Mouse (Mus musculus) intestine, embryonic 16.5 days (tissue): ENCODE data around the gene Inpp5e. TPM values are rescaled to one million over a fixed set of nuclear protein-coding genes. Genes with fewer than 3 reads are reported as not detected.
A peak's percentile ranks its signal among the peaks of the same experiment; 100 is the strongest.
"Not testable (repeated sequence)": the region's sequence is repeated elsewhere in the genome, so short reads cannot be mapped to it uniquely, and the experiment has no call there.

Experiments used
- ATAC-seq: fragments of 200-750 bp; cut with Nextera tagmentation; 2 replicates; pipeline ENCODE4 v1.8.0; 2017; ENCODE audit warnings: moderate TSS enrichment, moderate library complexity
- H3K27ac ChIP-seq: fragments of 300-500 bp; sonication (generic); 2 replicates; pipeline ENCODE4 v1.5.1; 2014; ENCODE audit warnings: mild to moderate bottlenecking, low read length
- H3K27me3 ChIP-seq: fragments of 300-500 bp; sonication (generic); replicated peaks from 2 replicates; pipeline ENCODE4 v1.6.1; 2014; ENCODE audit warnings: low read length, control low read depth, mixed read lengths; ENCODE audit not compliant: control insufficient read depth, insufficient read depth
- H3K36me3 ChIP-seq: fragments of 300-500 bp; sonication (generic); 2 replicates; pipeline ENCODE4 v1.6.1; 2014; ENCODE audit warnings: low read length, control low read depth; ENCODE audit not compliant: control insufficient read depth, insufficient read depth
- H3K4me1 ChIP-seq: fragments of 300-500 bp; sonication (generic); 2 replicates; pipeline ENCODE4 v1.6.1; 2014; ENCODE audit warnings: low read length, control low read depth, mixed read lengths; ENCODE audit not compliant: control insufficient read depth, insufficient read depth
- H3K4me2 ChIP-seq: fragments of 300-500 bp; sonication (generic); 2 replicates; pipeline ENCODE4 v1.6.1; 2014; ENCODE audit warnings: low read depth, low read length, control low read depth
- H3K4me3 ChIP-seq: fragments of 300-500 bp; sonication (generic); 2 replicates; pipeline ENCODE4 v1.5.1; 2014; ENCODE audit warnings: mild to moderate bottlenecking, low read length
- H3K9ac ChIP-seq: fragments of 300-500 bp; sonication (generic); 2 replicates; pipeline ENCODE4 v1.6.1; 2014; ENCODE audit warnings: low read depth, low read length
- H3K9me3 ChIP-seq: fragments of 300-500 bp; sonication (generic); 2 replicates; pipeline ENCODE4 v1.6.1; 2016; ENCODE audit warnings: low read length, control low read depth; ENCODE audit not compliant: control insufficient read depth
- WGBS: fragments of 180-500 bp; shearing (Covaris S2); extraction: QIAGEN DNeasy Blood & Tissue Kit; methylation state at CpG from one replicate; pipeline ENCODE4 v1.1.7; 2014; 5-methylcytosine and 5-hydroxymethylcytosine counted together
- polyA plus RNA-seq: library from polyadenylated mRNA; unstranded; fragments of >200 nt; fragmentation: Nextera tagmentation; extraction: Ambion mirVana; gene quantifications from 2 replicates; pipeline ENCODE4 v1.2.1, GENCODE M21; 2015

Inpp5e gene
- polyA plus RNA-seq, 1 experiment from 2014 or later = 14.8 TPM

DNA sequence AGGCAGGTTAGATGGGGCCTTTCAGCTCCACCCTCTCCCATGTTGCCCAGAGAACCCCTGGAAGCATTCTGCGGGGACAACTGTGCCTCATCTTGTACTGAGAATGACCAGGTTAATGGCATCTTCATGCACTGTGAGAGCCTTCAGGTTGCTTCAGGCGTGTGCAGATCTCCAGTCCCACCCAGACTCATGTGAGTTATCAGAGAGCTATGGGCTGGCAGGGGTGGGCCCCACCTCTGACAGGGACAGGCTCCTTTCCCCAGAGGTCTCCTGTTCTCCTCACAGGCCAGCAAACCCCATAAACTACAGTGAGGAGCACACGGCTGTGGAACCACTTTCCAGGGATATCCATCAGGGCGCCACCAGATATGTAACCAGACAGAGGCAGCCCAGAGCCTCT is 8.0 kb downstream of the Inpp5e start:
- H3K27me3 ChIP-seq = no peaks in the 10 kb centered on the region
- no peaks in the 10 kb centered on the region for H3K9me3 ChIP-seq
- H3K4me3 ChIP-seq = no peak overlapping the region
- no peak overlapping the region for H3K27ac ChIP-seq
- H3K4me2 ChIP-seq = no peak overlapping the region
- ATAC-seq = no peak
- peaks cover 23% of the 10 kb centered on the region; the same call in 1 of the 2 replicates for H3K36me3 ChIP-seq
- no peak overlapping the region for H3K9ac ChIP-seq
- H3K4me1 ChIP-seq = peaks cover 7% of the 10 kb centered on the region
- 92% methylated on average over 4 of the region's 4 CpGs for WGBS

DNA sequence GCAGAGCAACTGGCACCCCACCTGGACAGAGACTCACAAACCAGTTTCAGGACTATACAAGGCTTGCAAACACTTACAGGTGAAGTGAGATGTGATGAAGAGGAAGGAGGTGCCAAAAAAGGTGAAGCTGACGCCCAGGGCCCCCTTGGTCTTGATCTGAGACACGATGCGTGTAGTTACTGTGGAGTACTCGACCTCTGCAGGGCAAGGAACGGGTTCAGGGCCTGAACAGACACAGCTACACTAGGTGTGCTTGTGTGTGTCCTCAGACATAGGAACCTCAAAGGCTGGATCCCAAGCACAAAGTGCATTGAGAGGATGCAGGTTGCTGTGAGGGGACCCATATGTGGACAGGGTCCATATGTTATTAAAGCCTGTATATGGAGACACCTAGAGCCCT is 8.7 kb downstream of the Inpp5e start:
- Histone ChIP-seq H3K27me3 (no peaks in the 10 kb centered on the region), H3K36me3 (peaks cover 28% of the 10 kb centered on the region), H3K4me1 (no peaks in the 10 kb centered on the region), H3K9ac (no peak overlapping the region), H3K4me3 (no peak overlapping the region), H3K4me2 (no peak overlapping the region), H3K27ac (no peak overlapping the region), H3K9me3 (no peaks in the 10 kb centered on the region)
- no peak for ATAC-seq
- WGBS = 88% methylated on average over 5 of the region's 5 CpGs

DNA sequence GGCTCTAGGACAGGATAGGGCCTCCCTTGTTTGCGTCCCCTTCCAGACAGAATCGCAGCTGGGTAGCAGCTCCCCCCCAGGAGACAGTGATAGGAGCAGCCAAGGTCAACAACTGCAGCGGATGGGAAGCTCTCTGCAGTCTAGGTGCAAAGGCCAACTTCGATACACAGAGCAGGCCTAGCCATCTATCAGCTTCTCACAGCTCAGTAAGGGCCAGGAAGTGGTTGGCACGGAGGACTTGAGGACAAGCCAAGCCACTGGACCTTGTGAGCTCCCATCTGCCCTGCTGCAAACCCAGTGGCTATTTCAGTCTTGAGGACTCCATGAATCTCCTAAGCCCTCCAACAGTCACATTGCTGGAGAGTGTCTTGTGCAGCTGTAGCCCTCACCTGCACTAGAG is 9.4 kb downstream of the Inpp5e start:
- Histone ChIP-seq H3K27me3 (no peaks in the 10 kb centered on the region), H3K9ac (no peak overlapping the region), H3K9me3 (no peaks in the 10 kb centered on the region), H3K27ac (no peak overlapping the region), H3K4me1 (no peaks in the 10 kb centered on the region), H3K36me3 (peaks cover 33% of the 10 kb centered on the region), H3K4me2 (no peak overlapping the region), H3K4me3 (no peak overlapping the region)
- WGBS = 72% methylated on average over 5 of the region's 5 CpGs
- no peak for ATAC-seq

DNA sequence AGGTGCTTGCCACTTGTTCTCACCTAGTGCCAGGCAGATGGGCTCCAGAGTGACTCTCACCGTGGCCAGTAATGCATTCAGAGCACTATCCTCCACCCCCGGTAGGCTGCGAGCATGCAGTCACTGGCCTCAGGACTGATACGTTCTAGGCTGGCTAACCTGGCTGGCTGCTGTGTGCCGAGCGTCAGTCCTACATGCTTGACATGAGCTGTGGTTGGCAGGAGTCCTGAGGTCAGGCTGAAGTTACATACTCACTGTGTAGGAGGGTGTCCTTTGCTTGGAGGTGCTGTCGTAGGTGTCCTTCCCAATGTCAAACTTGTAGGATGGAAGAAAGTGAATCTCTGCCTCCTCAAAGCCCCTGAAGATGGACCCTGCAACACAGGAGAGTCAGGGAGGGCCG is 10.0 kb downstream of the Inpp5e start:
- H3K4me3 ChIP-seq = no peak overlapping the region
- H3K4me2 ChIP-seq = no peak overlapping the region
- H3K27me3 ChIP-seq = no peaks in the 10 kb centered on the region
- peaks cover 39% of the 10 kb centered on the region for H3K36me3 ChIP-seq
- WGBS = 87% methylated on average over 8 of the region's 8 CpGs
- ATAC-seq = no peak
- H3K4me1 ChIP-seq = no peaks in the 10 kb centered on the region
- H3K9ac ChIP-seq = no peak overlapping the region
- no peaks in the 10 kb centered on the region for H3K9me3 ChIP-seq
- no peak overlapping the region for H3K27ac ChIP-seq

DNA sequence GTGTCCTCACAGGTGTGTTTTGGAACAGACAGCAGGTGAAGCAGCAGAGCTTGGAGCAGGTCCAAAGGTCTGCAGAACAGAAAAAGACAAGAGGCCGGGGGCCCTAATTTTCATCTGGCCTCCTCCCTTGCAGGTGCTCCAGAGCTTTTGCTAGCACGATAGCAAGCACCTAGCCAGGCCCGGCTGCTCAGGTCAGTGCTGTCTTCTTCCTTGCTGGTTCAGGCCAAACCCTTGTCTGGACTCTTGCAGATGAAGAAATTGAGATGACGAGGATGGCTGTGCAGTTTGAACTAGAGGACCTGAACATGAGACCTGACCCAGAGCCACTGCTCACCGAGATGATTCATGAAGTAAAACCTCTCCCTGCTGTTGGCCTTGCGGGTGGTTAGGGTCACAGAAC is 17.4 kb downstream of the Inpp5e start:
- 89% methylated on average over 6 of the region's 6 CpGs for WGBS
- no peak for ATAC-seq

DNA sequence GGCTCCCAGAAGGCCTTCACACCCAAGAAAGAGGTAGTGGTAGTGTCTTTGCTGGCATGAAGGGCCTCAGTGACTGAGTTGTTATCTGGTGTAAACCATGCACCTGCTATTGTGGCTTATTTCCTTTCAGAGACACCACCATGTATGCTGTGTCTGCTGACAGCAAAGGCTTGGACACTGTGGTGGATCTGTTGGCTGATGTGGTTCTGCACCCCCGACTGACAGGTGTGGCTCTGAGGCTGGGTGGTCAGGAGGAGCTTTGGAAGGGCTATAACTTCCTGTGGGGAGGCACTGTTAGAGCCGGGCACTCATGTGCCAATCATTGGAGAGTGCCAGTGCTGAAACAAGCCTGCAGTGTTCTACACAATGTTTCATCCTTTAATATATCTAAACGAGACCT is 18.0 kb downstream of the Inpp5e start:
- H3K9ac ChIP-seq = no peak overlapping the region
- H3K9me3 ChIP-seq = no peaks in the 10 kb centered on the region
- no peaks in the 10 kb centered on the region for H3K27me3 ChIP-seq
- peaks cover 36% of the 10 kb centered on the region for H3K36me3 ChIP-seq
- ATAC-seq = no peak
- WGBS = 82% methylated on average over 3 of the region's 3 CpGs
- H3K4me3 ChIP-seq = no peak overlapping the region
- no peak overlapping the region for H3K4me2 ChIP-seq
- H3K27ac ChIP-seq = no peak overlapping the region
- H3K4me1 ChIP-seq = peaks cover 15% of the 10 kb centered on the region

More for the DNA sequence above, 17.4 kb downstream of the Inpp5e start:
- H3K4me2 ChIP-seq = no peak overlapping the region
- no peaks in the 10 kb centered on the region for H3K9me3 ChIP-seq
- H3K4me1 ChIP-seq = peaks cover 15% of the 10 kb centered on the region
- no peak overlapping the region for H3K4me3 ChIP-seq
- peaks cover 32% of the 10 kb centered on the region for H3K36me3 ChIP-seq
- H3K9ac ChIP-seq = no peak overlapping the region
- no peak overlapping the region for H3K27ac ChIP-seq
- no peaks in the 10 kb centered on the region for H3K27me3 ChIP-seq

DNA sequence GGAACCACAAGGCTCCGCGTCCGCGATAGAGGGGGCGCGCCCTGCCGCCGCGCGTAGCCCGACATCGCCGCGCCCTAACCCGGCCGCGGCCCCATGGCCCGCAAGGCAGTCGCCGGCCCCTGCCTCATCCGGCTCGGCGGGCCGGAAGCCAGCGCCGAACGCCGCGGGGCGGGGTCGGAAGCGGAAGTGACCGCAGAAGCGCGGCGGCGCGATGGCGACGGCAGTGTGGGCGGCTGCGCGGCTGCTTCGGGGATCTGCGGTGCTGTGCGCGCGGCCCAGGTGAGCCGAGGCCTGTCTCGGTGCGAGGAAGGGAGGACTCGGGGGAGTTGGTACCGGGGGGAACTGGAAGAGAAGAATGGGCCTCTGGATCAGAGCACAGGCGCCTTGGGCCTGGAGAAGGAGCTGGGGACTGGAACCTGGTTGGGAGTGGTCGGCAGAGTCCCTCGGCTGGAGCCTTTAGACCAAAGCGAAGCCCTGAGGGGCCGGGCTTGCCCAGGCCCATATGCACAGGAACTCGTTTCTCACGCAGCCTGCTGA is 19.8 kb downstream of the Inpp5e start, which contains the start of the genes Entr1 and Pmpca:
Gene Entr1 (minus strand): TSS at position 163 of the 537 bp plus-strand sequence.
Gene Pmpca (plus strand): TSS at position 186 of the 537 bp plus-strand sequence.
- no peaks in the 10 kb centered on the region for H3K9me3 ChIP-seq
- peak within 1 kb of the TSS; percentile 88 for H3K4me2 ChIP-seq
- H3K27me3 ChIP-seq = no peaks in the 10 kb centered on the region
- peak within 1 kb of the TSS; percentile 52 for H3K27ac ChIP-seq
- ATAC-seq = peak; percentile 95
- H3K9ac ChIP-seq = peak within 1 kb of the TSS; percentile 94
- WGBS = under 1% methylated on average over 58 of the region's 60 CpGs
- peaks cover 28% of the 10 kb centered on the region for H3K36me3 ChIP-seq
- peak within 1 kb of the TSS; percentile 92 for H3K4me3 ChIP-seq
- H3K4me1 ChIP-seq = peaks cover 15% of the 10 kb centered on the region

DNA sequence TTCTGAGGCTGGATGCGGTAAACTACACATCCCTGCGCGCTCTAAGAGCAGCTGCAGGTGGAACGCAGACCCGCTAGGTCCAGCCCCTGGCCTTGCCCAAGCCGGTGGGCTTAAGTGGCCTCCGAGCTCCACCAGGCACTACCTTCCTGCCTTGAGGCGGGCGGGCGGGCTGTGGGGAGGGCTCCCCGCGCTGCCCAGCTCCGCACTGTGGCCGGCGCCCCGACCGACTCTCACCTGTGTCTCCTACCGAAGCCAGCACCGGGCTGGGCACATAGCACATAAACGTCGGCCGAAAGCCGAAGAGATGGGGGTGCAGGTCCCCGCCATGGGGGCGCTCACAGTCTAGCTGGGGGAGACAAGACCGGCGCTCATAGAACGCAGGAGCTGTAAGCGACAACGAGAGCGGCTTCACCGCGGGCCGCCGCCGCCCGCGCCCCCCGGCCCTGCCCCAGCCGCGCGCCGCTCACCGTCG is 20.3 kb downstream of the Inpp5e start:
- peak; percentile 76 for ATAC-seq
- H3K36me3 ChIP-seq = peaks cover 25% of the 10 kb centered on the region

DNA sequence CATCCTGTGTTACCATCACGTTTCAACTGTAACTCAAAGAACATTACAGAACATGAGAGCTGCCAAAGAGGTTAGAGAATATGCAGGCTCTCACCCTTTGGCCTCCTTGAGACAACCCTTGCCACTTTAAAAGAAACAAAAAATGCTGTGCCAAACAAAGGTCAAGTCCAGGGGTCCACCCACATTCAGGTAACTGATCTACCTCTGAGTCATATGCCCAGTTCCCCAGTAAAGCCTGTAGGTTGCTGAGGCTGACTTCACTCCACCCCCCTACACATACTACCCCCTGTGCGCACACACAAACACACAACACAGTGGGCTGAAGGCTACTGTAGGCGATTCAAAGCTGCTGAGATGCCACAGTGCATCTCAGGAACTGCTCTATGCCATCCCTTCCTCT is 21.3 kb downstream of the Inpp5e start:
- peak overlapping the region; percentile 83 for H3K4me2 ChIP-seq
- H3K27me3 ChIP-seq = no peaks in the 10 kb centered on the region
- peaks cover 15% of the 10 kb centered on the region for H3K4me1 ChIP-seq
- no peak overlapping the region for H3K27ac ChIP-seq
- ATAC-seq = no peak
- H3K36me3 ChIP-seq = peaks cover 15% of the 10 kb centered on the region
- H3K9me3 ChIP-seq = no peaks in the 10 kb centered on the region
- WGBS = 88% methylated on average over 3 of the region's 3 CpGs
- no peak overlapping the region for H3K4me3 ChIP-seq
- H3K9ac ChIP-seq = peak overlapping the region; percentile 94; the same call in 1 of the 2 replicates

More for the DNA sequence above, 20.3 kb downstream of the Inpp5e start:
- no peaks in the 10 kb centered on the region for H3K9me3 ChIP-seq
- peak overlapping the region; percentile 92 for H3K4me3 ChIP-seq
- H3K9ac ChIP-seq = peak overlapping the region; percentile 94
- peak overlapping the region; percentile 83 for H3K4me2 ChIP-seq
- 0% methylated on average over 35 of the region's 45 CpGs for WGBS
- H3K27me3 ChIP-seq = no peaks in the 10 kb centered on the region
- H3K4me1 ChIP-seq = peaks cover 15% of the 10 kb centered on the region
- H3K27ac ChIP-seq = peak overlapping the region; percentile 39

DNA sequence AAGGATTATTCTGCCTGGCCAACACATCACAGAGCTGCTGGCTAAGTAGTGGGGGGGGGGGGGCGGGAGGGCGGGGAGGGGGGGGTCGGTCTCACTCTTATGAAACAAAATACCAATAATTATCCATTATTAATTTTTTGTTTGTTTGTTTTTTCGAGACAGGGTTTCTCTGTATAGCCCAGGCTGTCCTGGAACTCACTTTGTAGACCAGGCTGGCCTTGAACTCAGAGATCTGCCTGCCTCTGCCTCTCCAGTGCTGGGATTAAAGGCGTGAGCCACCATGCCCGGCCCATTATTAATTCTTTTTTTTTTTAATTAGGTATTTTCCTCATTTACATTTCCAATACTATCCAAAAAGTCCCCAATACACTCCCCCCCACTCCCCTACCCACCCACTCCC is 28.1 kb downstream of the Inpp5e start:
- not testable (repeated sequence) for H3K27ac ChIP-seq, ATAC-seq, H3K9me3 ChIP-seq, H3K27me3 ChIP-seq
- Histone ChIP-seq H3K9ac (peak overlapping the region; percentile 92), H3K4me3 (peak overlapping the region; percentile 90), H3K4me2 (peak overlapping the region; percentile 88), H3K36me3 (peaks cover 14% of the 10 kb centered on the region), H3K4me1 (peaks cover 12% of the 10 kb centered on the region)
- 31% methylated on average over 6 of the region's 6 CpGs for WGBS
